8 mouse cellular contexts compared by ENCODE assay signal in genomic region chr3:40951365-40951764, GRCm38 (mm10). TPM values are rescaled to one million over a fixed set of nuclear protein-coding genes. Genes with fewer than 3 reads are reported as not detected.
DNase-seq lines count a peak whose midpoint lies in the region; ATAC-seq and TF ChIP-seq lines count a peak whose summit lies in the region.

No protein-coding gene starts in this region.

- H3K27me3 ChIP-seq in heart, embryonic 10.5 days (ENCODE audit: insufficient read depth, poor library complexity, severe bottlenecking), result peaks cover 15% of the 10 kb centered on the region; the same call in 1 of the 2 replicates
- H3K27me3 ChIP-seq in MEL (ENCODE audit: control insufficient read depth in 1 of 2, insufficient read depth in 2 of 2, low read length in 2 of 2), result no peaks in the 10 kb centered on the region
- no peaks in the 10 kb centered on the region for H3K27me3 ChIP-seq in intestine, postnatal 0 days (replicated peaks; ENCODE audit: control insufficient read depth, insufficient read depth, low read length)
- H3K27me3 ChIP-seq in midbrain, embryonic 12.5 days, result peaks cover 29% of the 10 kb centered on the region

- DNase-seq in heart, embryonic 10.5 days (ENCODE audit: low spot score), result no peak
- no peak for DNase-seq in heart, postnatal 14 days
- peak; percentile 80 for DNase-seq in MEL (ENCODE audit: low read depth, low spot score)
- no peak for DNase-seq in gastrocnemius, adult 18-20 months (ENCODE audit: low spot score)
- no peak for DNase-seq in ovary, postnatal 14 days (ENCODE audit: low spot score)

- peak in 2 of 3 experiments; percentile 35 to 58; a peak in 4 of 6 replicates for TF ChIP-seq CTCF in MEL (IDR thresholded peaks at IDR 0.05 in 2 of 3, conservative IDR thresholded peaks at IDR 0.05 in 1 of 3; ENCODE audit: control insufficient read depth in 1 of 3, insufficient read depth in 1 of 3, low read depth in 2 of 3, low read length in 3 of 3, poor library complexity in 1 of 3, severe bottlenecking in 1 of 3)
- peak; percentile 61 for TF ChIP-seq CTCF in intestine, postnatal 0 days (IDR thresholded peaks at IDR 0.05; ENCODE audit: low read depth)

- H3K4me1 ChIP-seq in heart, embryonic 10.5 days, result 0 out of 2 replicates have a peak, but pooled peaks cover 8% of the 10 kb centered on the region
- H3K4me1 ChIP-seq in MEL (ENCODE audit: control insufficient read depth in 1 of 2, insufficient read depth in 2 of 2, low read length in 2 of 2), result peaks cover 9 to 15% of the 10 kb centered on the region in 2 experiments
- H3K4me1 ChIP-seq in intestine, postnatal 0 days (replicated peaks; ENCODE audit: control insufficient read depth, insufficient read depth, low read length), result 0 out of 2 replicates have a peak, but pooled peaks cover 6% of the 10 kb centered on the region
- H3K4me1 ChIP-seq in midbrain, embryonic 12.5 days, result peaks cover 7% of the 10 kb centered on the region

- peak; percentile 26 for TF ChIP-seq RAD21 in MEL (IDR thresholded peaks at IDR 0.05; ENCODE audit: low read depth, low read length)

- peak overlapping the region; percentile 92 for H3K4me3 ChIP-seq in heart, embryonic 10.5 days
- peak overlapping the region; percentile 73 to 89 for H3K4me3 ChIP-seq in MEL (ENCODE audit: control insufficient read depth in 1 of 2, insufficient read depth in 1 of 2, low read depth in 2 of 2, low read length in 2 of 2)
- H3K4me3 ChIP-seq in intestine, postnatal 0 days (ENCODE audit: low read depth, low read length), result peak overlapping the region; percentile 81
- peak overlapping the region; percentile 84 for H3K4me3 ChIP-seq in midbrain, embryonic 12.5 days

- intact Hi-C loops in heart, postnatal 14 days (cut with DNase I), result loop anchor here (10.0 kb wide), 1 partner anchor 633 kb away; no protein-coding TSS in a partner anchor

- WGBS in heart, embryonic 10.5 days, result 15% methylated on average over 7 of the region's 7 CpGs
- 10% methylated on average over 7 of the region's 7 CpGs for WGBS in intestine, postnatal 0 days
- 12% methylated on average over 7 of the region's 7 CpGs for WGBS in midbrain, embryonic 12.5 days

- H3K9ac ChIP-seq in MEL (ENCODE audit: control insufficient read depth, low read depth, low read length, poor library complexity, severe bottlenecking), result peak overlapping the region; percentile 58
- peak overlapping the region; percentile 88; the same call in 1 of the 2 replicates for H3K9ac ChIP-seq in intestine, postnatal 0 days (ENCODE audit: low read depth, low read length)
- H3K9ac ChIP-seq in midbrain, embryonic 12.5 days (replicated peaks), result no peak overlapping the region

- 0 out of 2 replicates have a peak, but pooled peaks have one; percentile 12 for ATAC-seq in erythroid progenitor cell, adult 5-6 weeks (replicated peaks; ENCODE audit: low FRiP score, poor library complexity, severe bottlenecking)
- ATAC-seq in intestine, postnatal 0 days, result no peak
- no peak for ATAC-seq in midbrain, embryonic 12.5 days (ENCODE audit: low FRiP score, low read depth)

- no peaks in the 10 kb centered on the region for H3K36me3 ChIP-seq in heart, embryonic 10.5 days
- peaks cover 0 to 20% of the 10 kb centered on the region in 2 experiments; a peak in 2 of 4 replicates for H3K36me3 ChIP-seq in MEL (ENCODE audit: control insufficient read depth in 1 of 2, insufficient read depth in 2 of 2, low read length in 2 of 2)
- H3K36me3 ChIP-seq in intestine, postnatal 0 days (ENCODE audit: control insufficient read depth, insufficient read depth), result no peaks in the 10 kb centered on the region
- H3K36me3 ChIP-seq in midbrain, embryonic 12.5 days, result no peaks in the 10 kb centered on the region

- H3K27ac ChIP-seq in heart, embryonic 10.5 days, result no peak overlapping the region
- peak overlapping the region; percentile 64 for H3K27ac ChIP-seq in MEL (ENCODE audit: control insufficient read depth, low read depth, low read length)
- no peak overlapping the region for H3K27ac ChIP-seq in intestine, postnatal 0 days (ENCODE audit: low read depth, low read length)
- H3K27ac ChIP-seq in midbrain, embryonic 12.5 days (replicated peaks), result no peak overlapping the region

- TF ChIP-seq EP300 in MEL (IDR thresholded peaks at IDR 0.05; ENCODE audit: low read depth in 1 of 2, low read length in 2 of 2), result peak; percentile 53 to 59

- H3K4me2 ChIP-seq in intestine, postnatal 0 days (replicated peaks; ENCODE audit: low read depth), result peak overlapping the region; percentile 89
- peak overlapping the region; percentile 97 for H3K4me2 ChIP-seq in midbrain, embryonic 12.5 days (replicated peaks)

- no peaks in the 10 kb centered on the region for H3K9me3 ChIP-seq in heart, embryonic 10.5 days
- no peaks in the 10 kb centered on the region for H3K9me3 ChIP-seq in MEL (replicated peaks; ENCODE audit: insufficient read depth, low read length)
- H3K9me3 ChIP-seq in intestine, postnatal 0 days (ENCODE audit: control insufficient read depth), result no peaks in the 10 kb centered on the region
- no peaks in the 10 kb centered on the region for H3K9me3 ChIP-seq in midbrain, embryonic 12.5 days

- H3K79me2 ChIP-seq in MEL (ENCODE audit: control insufficient read depth, insufficient read depth, low read length, poor library complexity), result peaks cover 22% of the 10 kb centered on the region

- TF ChIP-seq POLR2A in MEL (IDR thresholded peaks at IDR 0.05; ENCODE audit: control insufficient read depth in 1 of 2, insufficient read depth in 1 of 2, low read depth in 1 of 2, low read length in 2 of 2, poor library complexity in 1 of 2), result no peak

TF ChIP-seq in MEL, 35 proteins besides CTCF, POLR2A, EP300 and RAD21:
- TF ChIP-seq USF1 (IDR thresholded peaks at IDR 0.05; ENCODE audit: low read depth, low read length) (no peak), TCF12 (IDR thresholded peaks at IDR 0.05; ENCODE audit: low read depth, low read length) (peak; percentile 53; the same call in 1 of the 2 replicates), MAFK (IDR thresholded peaks at IDR 0.05; ENCODE audit: borderline replicate concordance, low read depth, low read length) (0 out of 2 replicates have a peak, but pooled peaks have one; percentile 16), ZKSCAN1 (IDR thresholded peaks at IDR 0.05; ENCODE audit: low read depth, low read length) (no peak), GATA1 (IDR thresholded peaks at IDR 0.05; ENCODE audit: low read depth, low read length) (peak; percentile 84), MXI1 (IDR thresholded peaks at IDR 0.05; ENCODE audit: low read depth, low read length) (peak; percentile 56; the same call in 1 of the 2 replicates), MYC (IDR thresholded peaks at IDR 0.05; ENCODE audit: low read depth, low read length) (0 out of 2 replicates have a peak, but pooled peaks have one; percentile 45), POLR2AphosphoS5 (IDR thresholded peaks at IDR 0.05; ENCODE audit: borderline replicate concordance, low read depth, low read length) (no peak), CHD2 (IDR thresholded peaks at IDR 0.05; ENCODE audit: low read length) (no peak), RCOR1 (IDR thresholded peaks at IDR 0.05; ENCODE audit: low read depth, low read length) (peak; percentile 59; the same call in 1 of the 2 replicates), HCFC1 (IDR thresholded peaks at IDR 0.05; ENCODE audit: low read depth, low read length) (0 out of 2 replicates have a peak, but pooled peaks have one; percentile 35), ETS1 (IDR thresholded peaks at IDR 0.05; ENCODE audit: low read depth, low read length) (peak; percentile 60), MEF2A (IDR thresholded peaks at IDR 0.05; ENCODE audit: extremely low read depth, insufficient replicate concordance, low read depth, low read length, poor library complexity, severe bottlenecking) (no peak), ELF1 (IDR thresholded peaks at IDR 0.05; ENCODE audit: low read depth, low read length) (no peak), MAZ (IDR thresholded peaks at IDR 0.05; ENCODE audit: low read depth, low read length) (no peak), SIN3A (IDR thresholded peaks at IDR 0.05; ENCODE audit: low read length) (peak; percentile 79), BHLHE40 (IDR thresholded peaks at IDR 0.05; ENCODE audit: borderline replicate concordance, low read depth, low read length) (0 out of 2 replicates have a peak, but pooled peaks have one; percentile 29), MAX (IDR thresholded peaks at IDR 0.05; ENCODE audit: low read length) (peak; percentile 52; the same call in 1 of the 2 replicates), SMC3 (IDR thresholded peaks at IDR 0.05; ENCODE audit: low read depth, low read length) (peak; percentile 25; the same call in 1 of the 2 replicates), POLR2AphosphoS2 (IDR thresholded peaks at IDR 0.05; ENCODE audit: low read length) (no peak)

RNA-seq across cellular contexts. Expression of gene Larp1b, which starts 1.7 kb away (rescaled TPM):
- 5.8 and 8.8 TPM in 2 replicates for polyA plus RNA-seq in heart, embryonic 10.5 days (2016; fragmentation: Nextera tagmentation; extraction: Ambion mirVana)
- total RNA-seq in heart, postnatal 14 days (2021), result 10 to 100 TPM; 63.8 to 67.6 TPM
- total RNA-seq in MEL (2012; rRNA removed), result 30.1 and 30.4 TPM in 2 replicates
- polyA plus RNA-seq in MEL (2012; ENCODE audit: insufficient read depth in 1 of 2, insufficient read length in 2 of 2, low read depth in 1 of 2, low replicate concordance in 2 of 2, missing spikeins in 1 of 2), result 10 to 100 TPM in 1 of 2 experiments, not detected in 1; 33.3 TPM
- 121 and 173 TPM in 2 replicates for total RNA-seq in erythroid progenitor cell, adult 5-6 weeks (2015; ENCODE audit: low replicate concordance)
- 141 and 227 TPM in 2 replicates for total RNA-seq in erythroid progenitor cell, adult 5-6 weeks (2017; ENCODE audit: low replicate concordance)
- 24.9 and 33.0 TPM in 2 replicates for polyA plus RNA-seq in intestine, postnatal 0 days (2015; fragmentation: Nextera tagmentation; extraction: Ambion mirVana)
- polyA plus RNA-seq in midbrain, embryonic 12.5 days (2016; fragmentation: Nextera tagmentation; extraction: Ambion mirVana), result 2.2 and 4.3 TPM in 2 replicates
- 10 to 100 TPM; 64.4 to 72.7 TPM for total RNA-seq in gastrocnemius, adult 18-20 months (2021)

RNA-seq across cellular contexts. Expression of gene 1700034I23Rik, which starts 49.0 kb away (rescaled TPM):
- polyA plus RNA-seq in heart, embryonic 10.5 days (2016; fragmentation: Nextera tagmentation; extraction: Ambion mirVana), result 0.05 and 0.21 TPM in 2 replicates
- total RNA-seq in heart, postnatal 14 days (2021), result not detected
- not detected in 2 replicates for total RNA-seq in MEL (2012; rRNA removed)
- polyA plus RNA-seq in MEL (2012; ENCODE audit: insufficient read depth in 1 of 2, insufficient read length in 2 of 2, low read depth in 1 of 2, low replicate concordance in 2 of 2, missing spikeins in 1 of 2), result not detected
- total RNA-seq in erythroid progenitor cell, adult 5-6 weeks (2015; ENCODE audit: low replicate concordance), result not detected in 2 replicates
- not detected in 2 replicates for total RNA-seq in erythroid progenitor cell, adult 5-6 weeks (2017; ENCODE audit: low replicate concordance)
- polyA plus RNA-seq in intestine, postnatal 0 days (2015; fragmentation: Nextera tagmentation; extraction: Ambion mirVana), result 0.18 TPM in 2 replicates
- 0.25 and 0.41 TPM in 2 replicates for polyA plus RNA-seq in midbrain, embryonic 12.5 days (2016; fragmentation: Nextera tagmentation; extraction: Ambion mirVana)
- under 1 TPM in 1 of 2 experiments, not detected in 1; 0.16 TPM for total RNA-seq in gastrocnemius, adult 18-20 months (2021)
